Mouse (Mus musculus) kidney, postnatal 4 days (tissue): Measurements from ENCODE around the gene Cnpy1.
A peak's percentile ranks its signal among the peaks of the same experiment; 100 is the strongest.

Experiments used
- DNase-seq, 2 experiments: peaks; one replicate each; pipeline ENCODE4 v3.0.0; 2021; ENCODE audit warnings: mixed read lengths in 2 of 2

The Cnpy1 gene

DNA sequence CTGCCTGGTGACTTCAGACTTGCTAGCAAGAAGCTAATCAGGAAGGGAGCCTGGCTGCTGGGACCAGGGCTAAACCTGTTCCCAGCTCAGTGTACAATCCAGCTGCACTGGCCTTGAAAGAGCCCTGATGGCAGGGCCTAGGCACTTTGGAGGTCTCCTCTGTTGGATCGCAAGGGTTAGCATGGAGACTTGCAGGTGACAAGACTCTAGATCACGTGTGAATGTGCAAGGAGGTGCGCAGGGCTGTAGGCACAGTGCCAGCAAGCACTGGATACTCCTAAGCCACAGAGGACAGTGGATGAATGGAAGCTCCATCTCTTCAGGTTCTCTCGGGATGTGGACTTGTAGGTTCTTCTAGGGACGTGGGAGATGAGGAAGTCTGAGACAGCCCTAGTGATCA is 6.7 kb downstream of the Cnpy1 start:
- DNase-seq: no peak

DNA sequence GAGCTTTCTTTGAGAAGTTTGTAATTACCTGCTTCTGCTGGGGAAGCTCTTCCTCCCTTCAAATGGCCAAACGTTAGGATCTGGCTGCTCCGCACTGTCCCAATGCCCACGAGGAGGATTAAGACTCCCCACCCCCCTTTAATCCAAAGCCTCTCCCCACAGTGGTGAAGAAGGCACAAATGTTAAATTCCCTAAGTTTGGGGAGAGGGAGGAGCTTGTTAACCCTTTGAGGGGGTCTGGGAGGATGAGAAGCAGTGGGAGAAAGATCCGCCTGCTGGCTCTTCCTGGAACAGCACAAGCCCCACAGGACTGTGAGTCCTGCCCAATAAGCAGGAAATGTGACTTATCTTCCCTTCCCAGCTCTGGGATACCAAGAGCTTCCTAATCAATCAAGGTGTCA is 7.5 kb downstream of the Cnpy1 start:
- peak; percentile 13 to 17 for DNase-seq

DNA sequence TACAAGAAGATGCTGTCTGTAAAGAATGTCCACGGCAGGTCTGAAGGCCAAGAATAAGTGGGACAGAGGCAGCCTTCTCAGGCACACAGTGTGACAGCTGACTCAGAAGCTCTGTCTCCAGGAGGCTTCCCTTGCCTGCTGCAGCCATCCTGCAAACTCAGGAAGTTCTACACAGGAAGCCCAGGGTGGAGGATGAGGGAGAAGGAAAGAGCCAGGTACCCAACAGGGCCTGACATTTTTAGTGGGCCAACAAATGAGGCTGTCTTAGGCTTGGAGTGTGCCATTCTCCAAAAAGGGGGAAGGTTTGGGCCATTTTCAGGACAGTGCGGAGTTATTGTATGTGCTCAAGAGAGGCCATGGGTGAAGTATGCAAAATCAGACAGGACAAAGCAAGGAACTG is 7.9 kb downstream of the Cnpy1 start:
- DNase-seq: no peak

DNA sequence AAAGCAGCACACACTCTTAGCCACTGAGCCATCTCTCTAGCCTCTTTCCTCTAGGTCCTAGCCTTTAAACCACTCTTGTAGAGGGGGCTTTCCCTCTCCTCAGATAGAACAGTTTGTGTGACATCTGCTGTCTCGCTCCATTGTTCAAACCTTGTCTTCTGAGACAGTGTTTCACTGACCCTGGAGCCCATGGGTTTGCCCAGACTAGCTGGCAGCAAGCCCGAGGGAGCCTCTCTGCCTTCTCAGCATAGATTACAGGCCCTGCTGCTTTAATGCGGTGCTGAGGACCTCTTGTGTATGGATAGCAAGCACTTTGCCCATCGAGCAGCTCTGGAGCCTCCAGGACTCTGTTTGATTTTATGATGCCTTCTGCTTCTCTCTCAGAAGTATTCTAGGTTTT is 8.6 kb downstream of the Cnpy1 start:
- DNase-seq: peak; percentile 13 to 22

DNA sequence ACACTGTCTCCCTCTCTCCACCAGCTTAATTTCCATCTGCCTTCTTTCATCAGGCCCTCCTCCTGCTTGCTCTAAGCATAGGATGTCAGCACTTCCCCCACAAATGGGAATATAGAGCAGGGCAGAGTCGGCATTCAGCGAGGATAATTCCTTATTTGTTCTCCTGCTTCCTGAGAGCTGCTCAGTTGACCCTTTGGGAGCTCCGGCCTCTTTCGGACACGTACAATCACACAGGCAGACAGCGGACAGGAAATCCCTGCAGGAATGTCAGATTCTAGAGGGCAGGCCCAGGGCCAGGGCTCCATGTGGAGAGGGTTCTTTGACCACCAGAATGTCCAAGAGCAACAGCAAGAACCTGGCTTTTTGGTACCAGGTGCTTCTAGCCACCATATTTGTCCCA is 9.5 kb downstream of the Cnpy1 start:
- peak in 1 of 2 experiments; percentile 20 for DNase-seq

DNA sequence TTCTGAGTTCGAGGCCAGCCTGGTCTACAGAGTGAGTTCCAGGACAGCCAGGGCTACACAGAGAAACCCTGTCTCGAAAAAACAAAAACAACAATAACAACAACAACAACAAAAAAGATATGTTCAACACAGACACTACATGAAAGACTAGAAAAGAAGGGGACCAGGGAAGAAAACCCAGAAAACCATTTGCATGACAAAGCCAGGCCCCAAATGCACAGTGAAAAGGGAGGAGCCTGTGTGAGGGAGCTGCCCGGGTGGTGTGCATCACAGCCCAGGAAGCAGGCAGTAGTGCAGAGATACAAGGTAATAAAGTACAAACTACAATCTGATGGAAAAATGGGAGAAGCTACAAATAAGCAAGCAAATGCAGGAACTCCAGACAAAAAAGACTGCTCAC is 13.5 kb downstream of the Cnpy1 start:
- DNase-seq: no peak

DNA sequence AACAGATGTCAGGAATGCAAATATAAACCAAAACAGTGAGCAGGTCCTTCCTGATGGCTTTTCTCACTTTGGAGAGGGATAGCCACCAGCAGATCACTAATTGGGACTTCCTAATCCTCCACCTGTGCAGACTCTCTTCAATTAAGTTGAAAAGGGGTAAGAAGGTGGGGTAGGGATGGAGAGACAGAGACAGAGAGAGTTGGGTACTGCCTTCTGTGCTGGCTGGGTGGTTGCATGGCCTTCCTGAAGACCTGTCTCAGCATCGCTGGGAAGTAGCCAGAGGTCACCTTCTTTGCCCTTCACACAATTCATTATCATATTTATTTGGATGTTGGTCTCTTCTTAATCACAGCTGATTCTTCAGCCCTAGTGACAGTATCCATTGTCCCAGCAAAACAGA is 26.0 kb downstream of the Cnpy1 start:
- no peak for DNase-seq

DNA sequence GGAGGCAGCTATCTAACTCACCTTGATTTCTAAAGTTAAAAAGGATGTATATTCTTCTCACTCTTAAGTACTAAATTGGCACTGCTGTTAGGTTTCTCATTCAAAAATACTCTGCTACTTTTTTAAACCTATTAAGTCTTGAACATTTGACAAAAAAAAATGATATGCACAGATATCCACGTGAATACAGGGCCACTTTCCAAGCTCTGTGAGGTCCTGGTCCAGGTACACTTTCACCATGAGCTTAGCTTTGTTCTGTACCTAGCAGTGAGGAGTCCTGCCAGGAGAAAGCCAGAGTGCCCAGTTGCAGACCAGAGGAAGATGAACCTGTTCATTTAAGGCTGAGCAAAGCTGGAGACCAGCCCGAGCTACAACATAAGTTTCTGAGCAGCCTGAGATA is 32.2 kb downstream of the Cnpy1 start:
- no peak for DNase-seq

DNA sequence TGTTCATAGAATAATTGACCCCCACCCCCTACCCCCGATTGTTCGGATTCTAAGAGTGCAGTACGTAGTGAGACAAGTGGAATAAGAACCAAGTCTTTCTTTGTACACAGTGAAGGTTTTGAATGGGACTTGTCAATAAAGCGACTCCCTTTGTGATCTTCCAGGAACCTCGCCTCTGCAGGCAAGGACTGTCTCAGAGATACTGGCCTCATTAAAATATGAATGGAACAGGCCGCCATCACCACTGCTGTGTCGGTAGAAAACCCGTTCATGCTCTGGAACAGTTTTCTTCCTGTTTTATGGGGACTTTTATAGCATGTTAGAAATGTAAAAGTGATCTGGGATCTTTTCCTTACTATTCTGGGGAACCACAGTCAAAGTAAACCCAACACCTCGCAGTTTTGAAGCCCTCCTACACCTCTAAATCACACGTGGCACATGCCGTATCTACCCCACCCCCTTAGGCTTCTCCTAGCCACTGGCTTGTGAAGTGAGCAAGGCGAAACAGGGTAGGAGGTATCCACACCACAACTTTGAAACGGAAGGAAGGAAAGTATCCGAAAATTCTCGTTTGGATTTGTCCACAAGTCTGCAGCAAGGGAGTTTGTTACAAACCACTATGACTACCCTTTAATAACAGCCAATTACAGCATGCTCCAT is 33.8 kb downstream of the Cnpy1 start:
- no peak for DNase-seq

DNA sequence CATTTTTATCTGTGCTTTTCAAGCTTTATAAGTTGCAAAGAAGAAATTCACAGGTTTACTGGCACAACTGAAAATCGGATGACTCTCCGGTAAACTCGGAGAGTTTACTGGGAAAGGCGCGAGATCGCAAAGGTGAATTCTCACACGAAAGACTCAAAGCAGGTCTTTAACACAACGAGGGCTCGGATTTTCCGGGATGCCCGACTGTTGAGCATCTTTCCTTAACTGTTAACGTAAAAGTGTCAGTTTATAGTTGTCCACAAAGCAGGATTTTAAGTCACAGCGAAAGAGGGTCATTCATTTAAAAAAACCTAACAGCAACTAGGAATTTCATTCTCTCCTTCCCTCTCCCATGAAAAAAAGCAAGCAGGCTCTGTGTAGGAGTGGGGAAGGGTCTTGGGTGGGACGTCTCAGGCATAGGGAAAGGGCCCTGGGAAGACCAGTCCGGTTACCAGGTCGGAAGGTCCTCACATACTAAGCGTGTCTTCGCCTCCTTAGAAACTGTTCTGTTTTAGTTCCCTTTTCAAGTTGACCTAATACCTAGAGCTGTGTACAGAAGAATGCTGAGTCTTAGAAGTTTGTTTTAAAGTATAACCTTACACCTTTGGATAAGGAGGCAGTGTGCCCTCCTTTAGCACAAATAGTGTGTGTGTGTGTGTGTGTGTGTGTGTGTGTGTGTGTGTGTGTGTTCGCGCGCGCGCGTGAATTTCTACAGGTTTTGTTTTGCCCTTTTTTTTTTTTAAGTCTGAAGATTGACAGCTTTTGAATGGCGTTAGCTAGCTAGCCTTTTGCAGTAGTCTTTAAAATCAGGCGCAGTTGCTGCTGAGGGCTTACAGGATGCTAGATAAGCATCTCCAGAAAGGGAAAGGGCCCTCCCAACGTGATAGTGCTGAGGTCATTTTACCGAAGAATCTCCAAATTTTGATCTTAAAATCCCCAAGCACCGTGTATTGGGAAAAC is 34.7 kb downstream of the Cnpy1 start:
- no peak for DNase-seq

DNA sequence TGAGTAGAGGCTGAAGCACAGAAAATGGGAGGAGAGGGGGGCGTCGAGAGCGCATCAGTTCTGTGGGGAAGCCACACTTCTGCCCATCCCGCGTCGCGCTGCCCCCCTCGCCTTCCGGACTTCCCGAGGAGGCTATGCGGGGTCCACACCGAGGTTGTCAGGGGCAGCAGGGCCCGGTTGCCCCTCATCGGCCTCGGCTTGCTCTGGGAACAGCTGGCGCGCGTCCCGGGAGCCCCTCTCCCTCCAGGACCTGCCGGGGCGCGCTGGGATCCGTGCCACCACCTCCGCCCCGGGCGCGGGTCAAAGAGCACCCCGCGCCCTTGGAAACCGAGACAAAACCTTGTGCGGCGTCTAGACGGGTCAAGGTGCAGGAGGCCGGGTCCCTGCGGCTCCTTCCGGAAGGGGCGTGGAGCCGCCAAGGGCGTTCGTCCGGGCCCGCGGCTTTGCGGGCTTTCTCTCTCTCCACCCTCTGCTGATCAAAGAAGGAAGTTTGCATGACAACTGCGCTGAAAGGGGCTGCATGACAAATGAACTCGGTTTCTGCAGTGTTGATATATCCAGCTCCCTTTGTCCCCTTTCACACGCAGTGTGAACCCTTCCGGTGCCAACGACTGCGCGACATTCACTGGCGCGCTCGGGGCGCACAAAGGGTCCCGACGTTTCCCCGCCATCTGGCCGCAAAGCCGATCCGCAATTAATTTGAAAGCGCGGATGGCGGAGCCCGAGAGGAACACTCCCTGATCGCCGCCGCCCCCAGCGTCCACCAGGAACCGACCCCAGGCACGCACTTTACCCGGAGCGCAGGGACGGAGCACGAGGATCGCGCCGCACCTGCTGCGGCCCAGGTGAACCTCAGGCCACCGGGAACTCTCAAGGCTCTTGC is 35.8 kb downstream of the Cnpy1 start:
- DNase-seq: peak; percentile 10 to 27

DNA sequence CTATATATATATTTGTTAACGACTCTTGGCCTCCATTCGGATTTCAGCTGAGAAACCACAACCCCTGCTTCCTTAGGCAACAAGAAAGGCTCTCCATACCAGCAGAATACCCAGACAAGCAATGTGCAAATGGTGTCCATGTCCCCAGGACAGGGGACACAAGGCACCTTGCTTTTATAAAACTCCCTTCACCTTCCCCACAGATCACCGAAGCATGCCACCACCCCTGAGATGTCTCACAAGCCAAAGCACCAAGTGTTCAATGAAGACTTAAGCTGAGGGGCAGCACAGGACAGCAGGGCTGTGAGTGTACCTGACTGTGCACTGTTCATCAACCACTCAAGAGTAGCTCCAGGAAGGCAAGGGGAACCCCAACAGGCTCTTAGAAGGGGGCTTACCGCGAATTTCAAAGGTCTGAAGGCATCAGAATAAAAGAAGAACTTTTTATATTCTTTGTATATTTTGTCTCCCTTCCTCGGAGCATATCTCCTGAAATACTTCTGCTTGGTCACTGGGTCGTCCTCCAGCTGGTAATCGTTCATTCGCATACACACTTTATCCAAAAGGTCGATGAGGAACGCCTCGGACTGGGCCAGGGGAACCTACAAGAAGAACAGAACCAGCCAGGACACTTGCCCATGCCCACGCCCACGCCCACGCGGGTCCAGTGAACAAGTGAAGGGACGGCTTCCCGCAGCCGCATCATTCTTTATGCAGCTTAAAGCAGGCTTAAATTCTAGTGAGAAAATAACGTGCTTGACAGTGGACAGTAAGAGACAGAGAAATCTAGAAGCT is 36.7 kb downstream of the Cnpy1 start:
- DNase-seq: no peak

DNA sequence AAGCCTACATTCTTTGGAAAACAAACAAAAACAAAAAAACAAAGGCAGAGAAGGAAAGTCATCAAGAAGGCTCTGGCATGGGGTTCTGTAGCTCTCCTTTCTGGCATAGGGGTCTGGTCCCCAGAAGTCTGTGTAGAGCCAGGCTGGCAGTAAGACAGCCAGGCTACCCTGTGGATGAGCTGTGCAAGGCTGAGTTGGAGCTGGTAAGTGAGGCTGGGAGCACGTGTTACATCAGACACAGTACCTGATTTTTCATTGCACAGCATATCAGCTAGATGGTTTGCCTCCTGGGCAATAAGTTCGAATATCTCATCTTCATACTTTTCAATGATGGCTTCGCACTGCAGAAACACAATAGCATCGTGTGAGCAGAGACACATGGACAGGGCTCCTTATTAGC is 38.6 kb downstream of the Cnpy1 start:
- no peak for DNase-seq

DNA sequence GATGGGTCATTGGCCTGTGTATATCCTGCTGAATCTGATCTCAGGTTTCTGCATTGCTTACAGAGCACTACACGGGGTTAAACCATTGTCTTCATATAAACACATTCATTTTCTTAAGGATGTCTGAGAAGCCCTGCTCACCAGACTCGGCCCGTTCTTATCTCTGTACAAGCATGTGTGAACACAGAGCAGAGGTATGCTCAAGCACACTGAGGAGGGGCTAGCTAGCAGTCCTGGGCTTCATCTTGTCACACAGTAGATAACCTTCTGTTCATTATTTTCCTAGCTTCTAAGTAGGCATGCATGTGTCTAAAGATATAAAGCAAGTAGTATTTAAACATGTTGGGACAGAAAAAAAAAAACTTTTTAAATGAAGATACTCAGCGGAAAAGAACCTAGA is 39.2 kb downstream of the Cnpy1 start:
- no peak for DNase-seq

DNA sequence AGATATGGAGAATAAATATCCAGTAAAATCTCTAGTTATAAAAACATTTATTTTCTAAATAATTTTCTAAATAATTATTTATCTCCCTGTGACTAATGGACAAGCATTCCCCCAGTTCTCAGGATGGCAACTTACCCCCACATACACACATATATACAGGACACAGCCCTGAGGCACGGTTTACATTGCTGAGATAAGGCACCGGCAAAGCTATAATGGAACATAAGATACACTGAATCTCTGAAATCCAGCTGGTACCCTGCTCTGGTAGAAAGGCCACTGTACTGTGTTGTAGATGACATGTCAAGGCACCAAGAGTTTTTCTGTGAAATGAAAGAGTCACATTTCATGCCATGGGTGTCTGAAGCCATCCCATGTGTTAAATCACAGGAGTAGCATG is 40.9 kb downstream of the Cnpy1 start:
- DNase-seq: no peak

DNA sequence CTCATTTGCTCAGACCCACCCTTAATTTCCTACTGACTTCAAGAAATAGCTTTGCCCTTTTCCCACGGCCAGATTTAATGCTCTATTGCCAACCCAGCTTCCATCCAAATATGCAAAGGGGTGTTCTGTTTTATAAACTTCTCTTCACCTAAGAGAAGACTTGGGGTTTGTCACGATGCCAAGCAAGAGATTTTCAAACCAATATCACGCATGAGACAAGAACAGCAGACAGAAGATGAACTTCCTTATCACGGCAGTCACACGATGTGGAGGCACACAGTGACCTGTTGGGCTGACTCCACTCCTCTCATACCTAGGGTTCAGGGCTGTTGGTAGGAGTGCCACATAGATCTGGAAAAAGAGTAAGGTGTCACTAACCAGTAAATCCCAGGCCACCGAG is 42.5 kb downstream of the Cnpy1 start:
- DNase-seq: no peak

DNA sequence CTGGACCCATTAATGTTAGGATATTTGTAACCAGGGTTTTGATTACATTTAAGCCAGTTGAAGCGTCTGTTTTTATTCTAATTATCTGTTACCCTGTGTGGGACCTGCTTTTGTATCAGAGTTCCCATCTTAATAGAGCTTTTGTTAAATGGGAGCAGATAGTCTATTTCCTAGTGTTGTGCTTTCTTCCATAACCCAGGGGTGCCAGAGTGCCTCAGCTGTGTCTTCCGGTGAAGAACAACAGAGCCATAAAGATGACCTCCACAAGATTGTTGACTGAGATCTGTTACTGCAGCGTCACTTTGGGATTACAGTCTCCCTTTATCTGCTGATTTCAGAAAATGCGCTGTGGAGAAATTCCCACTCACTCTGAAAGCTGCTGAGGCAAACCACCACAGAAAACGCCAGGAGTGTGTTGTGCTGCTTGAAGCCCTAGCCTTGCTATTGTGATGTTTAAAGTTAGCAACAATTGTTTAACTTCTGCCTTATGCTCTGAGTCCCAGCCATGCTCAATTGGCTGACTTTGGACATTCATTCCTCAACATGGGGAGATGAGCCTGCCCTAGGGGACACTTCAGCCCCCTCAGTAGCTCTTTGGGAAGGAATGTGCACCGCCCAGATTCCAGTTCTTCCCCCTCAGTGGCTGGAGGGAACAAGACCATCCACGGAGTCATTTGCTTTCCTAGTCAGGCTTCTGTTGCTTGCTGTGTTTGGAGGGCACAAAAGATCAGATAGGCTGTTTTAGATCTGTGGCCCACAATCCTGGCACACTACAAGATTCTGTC is 46.3 kb downstream of the Cnpy1 start:
- no peak for DNase-seq

DNA sequence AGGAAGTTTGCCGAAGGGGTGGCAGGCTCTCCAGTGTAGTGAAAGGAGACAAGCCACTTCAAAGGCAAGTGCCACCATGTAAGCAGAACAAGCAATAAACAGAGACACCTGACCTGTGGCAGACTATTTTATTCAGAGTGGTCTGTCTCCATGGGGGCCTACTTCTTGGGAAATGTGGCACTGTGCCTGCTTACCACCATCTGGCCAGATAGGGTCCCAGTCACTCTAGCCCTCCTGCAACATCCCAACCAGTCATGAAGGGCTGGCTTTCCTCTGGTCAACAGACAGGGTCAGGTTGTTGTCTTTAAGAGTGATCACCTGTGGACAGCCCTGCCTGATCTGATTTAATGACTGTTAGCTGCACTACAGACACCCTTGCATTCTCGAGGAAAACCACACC is 50.1 kb downstream of the Cnpy1 start:
- DNase-seq: no peak

DNA sequence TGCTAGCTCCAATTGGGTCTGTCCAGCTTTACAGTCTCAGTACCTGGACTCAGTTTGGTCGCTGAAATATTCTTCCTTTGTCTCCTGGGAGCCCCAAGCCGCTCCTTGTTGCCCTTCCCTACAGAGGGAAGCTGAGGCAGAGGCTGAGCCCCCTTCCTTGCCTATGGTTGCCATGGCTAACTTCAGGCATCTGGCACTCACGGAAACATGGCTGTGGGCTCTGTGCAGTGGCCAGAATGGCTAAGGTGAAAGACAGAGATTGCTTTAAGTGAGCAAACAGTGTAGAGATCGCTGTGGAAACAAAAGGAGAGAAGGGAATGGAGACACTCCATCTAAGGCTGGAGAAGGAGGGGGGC is 53.5 kb downstream of the Cnpy1 start:
- no peak for DNase-seq

DNA sequence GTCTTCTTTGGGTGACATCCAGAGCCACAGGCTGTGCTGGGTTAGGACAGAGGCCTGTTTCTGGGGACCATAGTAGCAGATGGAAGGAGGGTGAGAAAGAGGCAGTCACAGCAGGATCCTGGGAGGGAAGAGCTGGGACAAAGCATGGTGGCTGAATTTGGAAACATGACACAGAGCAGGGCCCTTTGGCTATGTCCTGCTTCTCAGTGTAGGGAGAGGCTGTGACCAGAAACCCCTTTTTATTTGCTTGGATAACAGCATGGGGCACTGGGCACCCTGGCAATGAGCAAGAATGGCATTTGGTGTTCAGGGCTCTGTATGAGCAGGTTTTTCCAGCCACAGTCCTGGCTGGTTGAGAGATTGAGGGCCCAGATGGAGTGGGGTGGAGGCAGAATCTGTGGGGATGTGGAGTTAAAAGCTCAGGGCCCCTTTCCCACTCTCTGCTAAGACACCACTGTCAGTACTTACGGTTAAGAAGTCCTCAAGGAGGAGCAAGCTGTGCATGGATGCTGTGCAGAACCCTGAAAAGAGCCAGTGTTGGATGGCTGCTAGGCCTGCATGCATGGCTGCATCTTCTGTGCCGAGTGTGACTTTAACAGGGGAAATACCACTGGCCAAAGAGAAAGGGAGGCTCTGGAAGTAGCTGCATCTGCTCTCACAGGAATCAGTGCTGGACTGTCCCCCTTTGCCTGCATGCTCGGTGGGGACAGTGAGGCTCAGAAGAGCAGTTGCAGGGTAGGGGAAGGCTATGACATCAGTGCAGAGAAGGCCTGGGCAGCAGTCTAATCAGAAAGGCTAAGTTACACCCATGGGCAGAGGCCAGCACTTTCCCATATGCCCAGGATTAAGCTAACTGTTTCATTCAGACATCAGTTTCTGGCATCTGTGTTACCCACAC is 54.2 kb downstream of the Cnpy1 start:
- no peak for DNase-seq
